In genomic region chr6:72916330-72916729, GRCm38 (mm10) we compare ENCODE assay signal across 23 mouse cellular contexts. TPM values are rescaled to one million over a fixed set of nuclear protein-coding genes. Genes with fewer than 3 reads are reported as not detected.
DNase-seq lines count a peak whose midpoint lies in the region; ATAC-seq and TF ChIP-seq lines count a peak whose summit lies in the region.
"Had no signal": no experiment of that assay in that cellular context is flagged by ENCODE, and none has a peak within 500 bp of the region (broad histone marks: within the 10 kb centered on the region; RNA-seq: fewer than 3 reads in every experiment).

No protein-coding gene starts in this region.

- dilution Hi-C loops in CH12.LX (cut with MboI; ENCODE audit: extremely low pct_ligation_motif_present, extremely low pct_unique_long_range_greater_than_20kb, low sequenced_read_pairs) = no loop called here

- in situ Hi-C loops in CH12.LX (cut with MboI; ENCODE audit: low pct_ligation_motif_present, low pct_unique_long_range_greater_than_20kb, low sequenced_read_pairs) = no loop called here

- H3K4me1 ChIP-seq in CH12.LX (ENCODE audit: control insufficient read depth in 1 of 2, insufficient read depth in 2 of 2) = peaks cover 15 to 49% of the 10 kb centered on the region in 2 experiments
- H3K4me1 ChIP-seq: embryonic facial prominence, embryonic 12.5 days; forebrain, embryonic 13.5 days; forebrain, embryonic 15.5 days had no signal

- TF ChIP-seq RAD21 in CH12.LX (IDR thresholded peaks at IDR 0.05; ENCODE audit: low read depth, low read length) = no peak

- H3K9me3 ChIP-seq in CH12.LX (replicated peaks; ENCODE audit: low read length) = peaks cover under 1% of the 10 kb centered on the region
- H3K9me3 ChIP-seq: embryonic facial prominence, embryonic 10.5 days; forebrain, embryonic 15.5 days; G1E had no signal

- no peak overlapping the region for H3K4me2 ChIP-seq in CH12.LX (ENCODE audit: insufficient read depth, low read depth, poor library complexity, severe bottlenecking)
- H3K4me2 ChIP-seq: embryonic facial prominence, embryonic 12.5 days; forebrain, embryonic 13.5 days; forebrain, embryonic 15.5 days had no signal

- peak overlapping the region; percentile 42; the same call in 1 of the 2 replicates for H3K27ac ChIP-seq in CH12.LX (ENCODE audit: insufficient read depth, low read depth)
- H3K27ac ChIP-seq: embryonic facial prominence, embryonic 10.5 days; embryonic facial prominence, embryonic 12.5 days; forebrain, embryonic 13.5 days; forebrain, embryonic 15.5 days had no signal

- ATAC-seq in granulocyte monocyte progenitor cell, adult 5-6 weeks (replicated peaks; ENCODE audit: poor library complexity, severe bottlenecking) = peak; percentile 86
- peak; percentile 34; the same call in 1 of the 2 replicates for ATAC-seq in megakaryocyte progenitor cell, adult 5-6 weeks (replicated peaks; ENCODE audit: poor library complexity)
- ATAC-seq: activated CD4-positive, CD25-positive, alpha-beta regulatory T cell, adult 4 months; CD4-positive, CD25-positive, alpha-beta regulatory T cell, adult 4 months; forebrain, embryonic 13.5 days; forebrain, embryonic 15.5 days; forebrain, postnatal 0 days; Patski had no signal

- peak overlapping the region; percentile 68 for H3K9ac ChIP-seq in CH12.LX (ENCODE audit: insufficient read depth, low read depth)
- H3K9ac ChIP-seq: embryonic facial prominence, embryonic 12.5 days; forebrain, embryonic 13.5 days; forebrain, embryonic 15.5 days; forebrain, postnatal 0 days had no signal

- no peak for DNase-seq in CH12.LX (ENCODE audit: extremely low read depth)
- no peak for DNase-seq in cerebellum, adult 11-12 months
- no peak for DNase-seq in gastrocnemius, postnatal 25 days
- DNase-seq: adrenal gland, adult 8-10 months; adrenal gland, postnatal 14 days; adrenal gland, postnatal 36 days; B cell, adult 2 months; cerebellum, adult 18-20 months; cerebellum, adult 8-10 months; cerebellum, adult 9-11 months; cerebellum, postnatal 14 days; cerebellum, postnatal 36 days; forebrain, postnatal 0 days had no signal

- TF ChIP-seq CTCF in CH12.LX (conservative IDR thresholded peaks at IDR 0.05 in 1 of 2, IDR thresholded peaks at IDR 0.05 in 1 of 2; ENCODE audit: low read depth in 2 of 2, low read length in 2 of 2) = no peak

- H3K79me2 ChIP-seq in CH12.LX (replicated peaks; ENCODE audit: control insufficient read depth, extremely low read depth, insufficient read depth, poor library complexity, severe bottlenecking) = no peaks in the 10 kb centered on the region

- no peak for TF ChIP-seq EP300 in CH12.LX (IDR thresholded peaks at IDR 0.05; ENCODE audit: low read length)

- no peaks in the 10 kb centered on the region for H3K27me3 ChIP-seq in CH12.LX (replicated peaks)
- H3K27me3 ChIP-seq: embryonic facial prominence, embryonic 12.5 days; forebrain, embryonic 13.5 days; forebrain, embryonic 15.5 days; Patski had no signal

- no peaks in the 10 kb centered on the region for H3K36me3 ChIP-seq in CH12.LX (replicated peaks in 1 of 2; ENCODE audit: control insufficient read depth in 1 of 2, insufficient read depth in 1 of 2, low read length in 1 of 2)
- H3K36me3 ChIP-seq: embryonic facial prominence, embryonic 10.5 days; embryonic facial prominence, embryonic 12.5 days; forebrain, embryonic 15.5 days; G1E had no signal

- H3K4me3 ChIP-seq in CH12.LX (replicated peaks in 1 of 3; ENCODE audit: low read depth in 2 of 3, low read length in 2 of 3, poor library complexity in 1 of 3) = peak overlapping the region in 1 of 3 experiments; percentile 7
- H3K4me3 ChIP-seq: embryonic facial prominence, embryonic 10.5 days; embryonic facial prominence, embryonic 12.5 days; forebrain, embryonic 13.5 days; forebrain, embryonic 15.5 days had no signal

- no peak for TF ChIP-seq POLR2A in CH12.LX (IDR thresholded peaks at IDR 0.05; ENCODE audit: low read depth, low read length)

TF ChIP-seq in CH12.LX, 34 proteins besides CTCF, POLR2A, EP300 and RAD21:
- TF ChIP-seq MYC (IDR thresholded peaks at IDR 0.05; ENCODE audit: low read depth, low read length) = peak; percentile 59; the same call in 1 of the 2 replicates
- TF ChIP-seq MAX (IDR thresholded peaks at IDR 0.05; ENCODE audit: low read length) = peak; percentile 45; the same call in 1 of the 2 replicates
- no peak for TF ChIP-seq JUN (IDR thresholded peaks at IDR 0.05; ENCODE audit: insufficient read depth, low read depth, low read length)

RNA-seq across cellular contexts. Expression of gene Kcmf1, which starts 16.6 kb away (rescaled TPM):
- total RNA-seq in CH12.LX (2012; rRNA removed) (82.5 and 108 TPM in 2 replicates), CH12.LX (2014; rRNA removed) (97.6 and 98.0 TPM in 2 replicates)
- polyA plus RNA-seq in CH12.LX (2012; ENCODE audit: insufficient read length, low read depth) = 161 and 207 TPM in 2 replicates
- 46.3 TPM in 2 replicates for total RNA-seq in granulocyte monocyte progenitor cell, adult 5-6 weeks (2014; fragmentation: Nextera tagmentation)
- 101 and 122 TPM in 2 replicates for total RNA-seq in granulocyte monocyte progenitor cell, adult 5-6 weeks (2017)
- 60.0 and 63.8 TPM in 2 replicates for total RNA-seq in megakaryocyte progenitor cell, adult 5-6 weeks (2015)
- total RNA-seq in megakaryocyte progenitor cell, adult 5-6 weeks (2017) = 105 and 113 TPM in 2 replicates
- total RNA-seq in gastrocnemius, postnatal 25 days (2021) = 100 to 1,000 TPM; 128 to 136 TPM

RNA-seq across cellular contexts. Expression of gene Tmsb10, which starts 42.2 kb away (rescaled TPM):
- total RNA-seq in CH12.LX (2012; rRNA removed) = 223 and 253 TPM in 2 replicates
- 277 and 379 TPM in 2 replicates for total RNA-seq in CH12.LX (2014; rRNA removed)
- polyA plus RNA-seq in CH12.LX (2012; ENCODE audit: insufficient read length, low read depth) = 479 and 722 TPM in 2 replicates
- 601 and 668 TPM in 2 replicates for total RNA-seq in granulocyte monocyte progenitor cell, adult 5-6 weeks (2014; fragmentation: Nextera tagmentation)
- total RNA-seq in granulocyte monocyte progenitor cell, adult 5-6 weeks (2017) = 357 and 410 TPM in 2 replicates
- total RNA-seq in megakaryocyte progenitor cell, adult 5-6 weeks (2015) = 582 and 635 TPM in 2 replicates
- 351 and 372 TPM in 2 replicates for total RNA-seq in megakaryocyte progenitor cell, adult 5-6 weeks (2017)
- total RNA-seq in gastrocnemius, postnatal 25 days (2021) = 100 to 1,000 TPM in 1 of 2 experiments, 10 to 100 TPM in 1; 81.7 to 136 TPM
